Mouse (Mus musculus) ES-E14 (cell line): Measurements from ENCODE around the gene Wipf1. TPM values are rescaled to one million over a fixed set of nuclear protein-coding genes. Genes with fewer than 3 reads are reported as not detected.
A peak's percentile ranks its signal among the peaks of the same experiment; 100 is the strongest.

ENCODE experiments used
- DNase-seq: peaks from one replicate; pipeline ENCODE4 v3.0.0-alpha.2; 2013; ENCODE audit warnings: low read depth, low spot score
- H3K27ac ChIP-seq: 2 replicates; pipeline ENCODE4 v1.5.1; 2012; ENCODE audit warnings: low read depth, mild to moderate bottlenecking, low read length, moderate library complexity, mixed read lengths; ENCODE audit not compliant: poor library complexity, insufficient read depth, severe bottlenecking
- H3K36me3 ChIP-seq: 2 replicates; pipeline ENCODE4 v1.6.1; 2012; ENCODE audit warnings: mild to moderate bottlenecking, low read length, moderate library complexity, mixed read lengths; ENCODE audit not compliant: control insufficient read depth, poor library complexity, insufficient read depth, severe bottlenecking
- H3K4me1 ChIP-seq, 2 experiments: fragments of 150-350 bp in 1 of 2; sonication (generic) in 1 of 2; 2 replicates each; pipeline ENCODE4 v1.6.1; 2012; ENCODE audit warnings: low read length in 2 of 2, mild to moderate bottlenecking in 1 of 2, mixed read lengths in 1 of 2; ENCODE audit not compliant: control insufficient read depth in 2 of 2, insufficient read depth in 2 of 2, poor library complexity in 1 of 2
- H3K4me3 ChIP-seq, 2 experiments: fragments of 150-350 bp in 1 of 2; sonication (generic) in 1 of 2; 2 replicates each; pipeline ENCODE4 v1.5.1; 2012; ENCODE audit warnings: low read length in 2 of 2, low read depth in 1 of 2, mild to moderate bottlenecking in 1 of 2, mixed read lengths in 1 of 2; ENCODE audit not compliant: insufficient read depth in 1 of 2, poor library complexity in 1 of 2, severe bottlenecking in 1 of 2
- H3K9ac ChIP-seq: 2 replicates; pipeline ENCODE4 v1.6.1; 2012; ENCODE audit warnings: low read depth, mild to moderate bottlenecking, low read length, mixed read lengths; ENCODE audit not compliant: poor library complexity, insufficient read depth, severe bottlenecking
- H3K9me3 ChIP-seq: fragments of 150-350 bp; sonication (generic); 2 replicates; pipeline ENCODE4 v1.6.1; 2012; ENCODE audit warnings: low read depth, mild to moderate bottlenecking, low read length; ENCODE audit not compliant: control insufficient read depth, insufficient read depth
- CHD2 ChIP-seq: IDR thresholded peaks from 2 replicates; pipeline ENCODE4 v1.6.1; 2014; ENCODE audit warnings: mild to moderate bottlenecking, low read depth, low read length, inconsistent platforms
- HCFC1 ChIP-seq: IDR thresholded peaks from 2 replicates; pipeline ENCODE4 v1.6.1; 2012; ENCODE audit warnings: low read length, inconsistent platforms, borderline replicate concordance; ENCODE audit not compliant: insufficient read depth
- MAFK ChIP-seq: IDR thresholded peaks from 2 replicates; pipeline ENCODE4 v1.6.1; 2014; ENCODE audit warnings: mild to moderate bottlenecking, low read depth, low read length, inconsistent platforms; ENCODE audit not compliant: insufficient read depth
- ZC3H11A ChIP-seq: IDR thresholded peaks from 2 replicates; pipeline ENCODE4 v1.6.1; 2012; ENCODE audit warnings: low read depth, mild to moderate bottlenecking, inconsistent platforms, low read length, borderline replicate concordance
- ZNF384 ChIP-seq: IDR thresholded peaks from 2 replicates; pipeline ENCODE4 v1.6.1; 2012; ENCODE audit warnings: low read depth, low read length, inconsistent platforms
- in situ Hi-C, 2 experiments: fragments of 600-800 bp; cut with MboI; formaldehyde crosslinking; loops; one replicate each; pipeline ENCODE4 v1.15.1; 2025; ENCODE audit warnings: low sequenced_read_pairs in 2 of 2, inconsistent platforms in 1 of 2; ENCODE audit not compliant: unreplicated experiment in 2 of 2
- total RNA-seq: library from RNA; depleted of rRNA; stranded (reverse); fragments of 300-350 nt; gene quantifications from 2 replicates; pipeline ENCODE4 v1.2.3, GENCODE M21; 2012

Wipf1 gene
- total RNA-seq, 1 experiment: 1.2 TPM

- no peaks in the 10 kb centered on the region; a peak in 2 of 4 replicates for H3K4me1 ChIP-seq
- no peak for TF ChIP-seq ZNF384
- no peaks in the 10 kb centered on the region for H3K9me3 ChIP-seq
- DNase-seq: peak; percentile 71
- H3K27ac ChIP-seq: no peak overlapping the region
- H3K9ac ChIP-seq: no peak overlapping the region
- no peak overlapping the region for H3K4me3 ChIP-seq
- in situ Hi-C loops: loop anchor here in 1 of 2 experiments (25.0 kb wide), 1 partner anchor 1096 kb away; the partner anchor contains the start of genes Evx2 and Hoxd13
- H3K36me3 ChIP-seq: no peaks in the 10 kb centered on the region
These were observed 36.6 kb upstream of the Wipf1 start for GRCm38 (mm10) chr2:73566162-73566561.

DNA sequence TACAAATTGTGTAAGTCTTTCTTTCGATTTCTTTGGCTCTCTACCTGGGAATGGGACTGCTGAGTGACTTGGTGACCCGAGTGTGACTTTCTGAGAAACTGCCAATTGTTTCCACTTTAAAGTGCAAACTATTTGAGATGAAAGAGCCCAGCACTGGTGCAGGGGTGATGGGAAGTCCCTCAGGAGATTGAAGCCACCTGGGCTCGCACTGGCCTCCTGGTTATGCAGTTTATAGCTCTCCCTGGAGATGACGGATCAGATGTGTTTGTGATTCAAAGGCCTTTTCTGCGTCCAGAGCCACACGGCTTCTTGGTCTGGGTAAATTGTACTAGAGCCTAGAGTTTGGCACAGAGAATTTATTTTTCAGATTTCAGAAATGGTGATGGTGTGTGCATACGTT, 34.2 kb upstream of the Wipf1 start:
- H3K9ac ChIP-seq: no peak overlapping the region
- H3K9me3 ChIP-seq: no peaks in the 10 kb centered on the region
- H3K36me3 ChIP-seq: no peaks in the 10 kb centered on the region
- no peak for DNase-seq
- H3K27ac ChIP-seq: no peak overlapping the region
- peaks cover 0 to 1% of the 10 kb centered on the region in 2 experiments; a peak in 3 of 4 replicates for H3K4me1 ChIP-seq
- no peak overlapping the region for H3K4me3 ChIP-seq
- TF ChIP-seq ZC3H11A: no peak
- no peak for TF ChIP-seq MAFK
- no peak for TF ChIP-seq HCFC1
- no peak for TF ChIP-seq CHD2
- no peak for TF ChIP-seq ZNF384
- in situ Hi-C loops: loop anchor here in 1 of 2 experiments (25.0 kb wide), 1 partner anchor 1099 kb away; the partner anchor contains the start of genes Evx2 and Hoxd13

DNA sequence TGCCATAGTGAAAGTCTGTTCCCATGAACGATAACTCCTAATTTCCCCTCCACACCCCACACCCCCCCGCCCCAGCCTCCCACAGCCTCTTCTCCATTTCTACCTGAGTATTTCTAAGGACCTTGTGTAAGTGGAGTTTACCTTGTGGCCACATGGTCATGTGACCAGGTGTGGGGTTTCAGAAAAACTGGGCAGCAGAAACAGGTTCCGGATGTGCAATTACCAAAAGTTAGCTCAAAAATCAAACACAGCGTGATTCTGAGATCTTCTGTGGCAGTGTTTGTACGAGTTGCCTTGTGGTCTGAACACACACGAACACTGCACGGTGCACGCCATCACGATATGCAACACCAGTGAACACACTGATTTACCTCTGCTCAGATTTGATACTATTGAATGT, 33.1 kb upstream of the Wipf1 start:
- H3K9ac ChIP-seq: no peak overlapping the region
- H3K9me3 ChIP-seq: no peaks in the 10 kb centered on the region
- no peak overlapping the region for H3K27ac ChIP-seq
- no peak for TF ChIP-seq ZC3H11A
- no peak for TF ChIP-seq HCFC1
- no peak for TF ChIP-seq MAFK
- no peak for TF ChIP-seq ZNF384
- no peak for TF ChIP-seq CHD2
- DNase-seq: no peak
- in situ Hi-C loops: loop anchor here in 1 of 2 experiments (25.0 kb wide), 1 partner anchor 1100 kb away; the partner anchor contains the start of genes Evx2 and Hoxd13
- no peaks in the 10 kb centered on the region for H3K36me3 ChIP-seq
- peaks cover 0 to 1% of the 10 kb centered on the region in 2 experiments; a peak in 3 of 4 replicates for H3K4me1 ChIP-seq
- no peak overlapping the region for H3K4me3 ChIP-seq

GRCm38 (mm10) chr2:73561665-73562063, 32.1 kb upstream of the Wipf1 start:
- no peaks in the 10 kb centered on the region for H3K9me3 ChIP-seq
- in situ Hi-C loops: loop anchor here in 1 of 2 experiments (25.0 kb wide), 1 partner anchor 1101 kb away; the partner anchor contains the start of genes Evx2 and Hoxd13
- H3K4me3 ChIP-seq: peak overlapping the region; percentile 60 to 69
- H3K36me3 ChIP-seq: no peaks in the 10 kb centered on the region
- no peak overlapping the region for H3K9ac ChIP-seq
- H3K27ac ChIP-seq: no peak overlapping the region
- H3K4me1 ChIP-seq: peaks cover 0 to 1% of the 10 kb centered on the region in 2 experiments; a peak in 3 of 4 replicates
- TF ChIP-seq ZNF384 (no peak), HCFC1 (no peak), CHD2 (no peak), MAFK (no peak), ZC3H11A (no peak)
- DNase-seq: peak; percentile 81
